Mouse (Mus musculus): ENCODE results near the gene Sugp2. TPM values are rescaled to one million over a fixed set of nuclear protein-coding genes. Genes with fewer than 3 reads are reported as not detected.
A peak's percentile ranks its signal among the peaks of the same experiment; 100 is the strongest.

The Sugp2 gene
- total RNA-seq, 2 experiments from 2014 or later, result 118 to 122 TPM

- DNase-seq (ENCODE audit: low spot score in 2 of 2), result peak in 1 of 2 experiments; percentile 47
- intact Hi-C loops (cut with DNase I), result no loop called here
These were observed 14.8 kb upstream of the Sugp2 start for GRCm38 (mm10) chr8:70219107-70219684.

- no peak for DNase-seq (ENCODE audit: low spot score in 2 of 2)
- intact Hi-C loops (cut with DNase I), result loop anchor here (5.0 kb wide), 1 partner anchor 43 kb away; no protein-coding TSS in a partner anchor
These were observed 13.7 kb upstream of the Sugp2 start for GRCm38 (mm10) chr8:70220236-70220840.

GRCm38 (mm10) chr8:70220911-70221310 is 13.1 kb upstream of the Sugp2 start:
- intact Hi-C loops (cut with DNase I), result loop anchor here (5.0 kb wide), 1 partner anchor 44 kb away; no protein-coding TSS in a partner anchor

GRCm38 (mm10) chr8:70222041-70222440 is 12.0 kb upstream of the Sugp2 start:
- no peak for DNase-seq (ENCODE audit: low spot score in 2 of 2)
- intact Hi-C loops (cut with DNase I), result loop anchor here (5.0 kb wide), 1 partner anchor 45 kb away; no protein-coding TSS in a partner anchor

More at GRCm38 (mm10) chr8:70220911-70221310, 13.1 kb upstream of the Sugp2 start:
- no peak for DNase-seq (ENCODE audit: low spot score in 2 of 2)

GRCm38 (mm10) chr8:70223341-70223740 is 10.7 kb upstream of the Sugp2 start:
- intact Hi-C loops (cut with DNase I), result loop anchor here (5.0 kb wide), 1 partner anchor 46 kb away; no protein-coding TSS in a partner anchor
- no peak for DNase-seq (ENCODE audit: low spot score in 2 of 2)

GRCm38 (mm10) chr8:70227997-70228396 is 6.0 kb upstream of the Sugp2 start:
- intact Hi-C loops (cut with DNase I), result no loop called here
- DNase-seq (ENCODE audit: low spot score in 2 of 2), result no peak

- DNase-seq (ENCODE audit: low spot score in 2 of 2), result no peak
- intact Hi-C loops (cut with DNase I), result no loop called here
These were observed 3.2 kb upstream of the Sugp2 start for GRCm38 (mm10) chr8:70230837-70231236.

GRCm38 (mm10) chr8:70233606-70234005 is 420 bp upstream of the Sugp2 start:
- intact Hi-C loops (cut with DNase I), result loop anchor here (1.0 kb wide), 1 partner anchor 49 kb away; the partner anchor contains the start of gene Homer3
- DNase-seq (ENCODE audit: low spot score in 2 of 2), result no peak

- no peak for DNase-seq (ENCODE audit: low spot score in 2 of 2)
- intact Hi-C loops (cut with DNase I), result loop anchor here (1.0 kb wide), 1 partner anchor 48 kb away; the partner anchor contains the start of gene Homer3
These were observed 729 bp downstream of the Sugp2 start for GRCm38 (mm10) chr8:70234781-70235128.

- no peak for DNase-seq (ENCODE audit: low spot score in 2 of 2)
- intact Hi-C loops (cut with DNase I), result no loop called here
These were observed 3.8 kb downstream of the Sugp2 start for GRCm38 (mm10) chr8:70237842-70238241.

- no peak for DNase-seq (ENCODE audit: low spot score in 2 of 2)
- intact Hi-C loops (cut with DNase I), result no loop called here
These were observed 6.6 kb downstream of the Sugp2 start for GRCm38 (mm10) chr8:70240642-70241041.

- intact Hi-C loops (cut with DNase I), result no loop called here
- no peak for DNase-seq (ENCODE audit: low spot score in 2 of 2)
These were observed 12.6 kb downstream of the Sugp2 start for GRCm38 (mm10) chr8:70246622-70247021.

GRCm38 (mm10) chr8:70247841-70248240 is 13.8 kb downstream of the Sugp2 start:
- intact Hi-C loops (cut with DNase I), result no loop called here
- no peak for DNase-seq (ENCODE audit: low spot score in 2 of 2)

- intact Hi-C loops (cut with DNase I), result no loop called here
- DNase-seq (ENCODE audit: low spot score in 2 of 2), result no peak
These were observed 20.6 kb downstream of the Sugp2 start for GRCm38 (mm10) chr8:70254628-70255027.

GRCm38 (mm10) chr8:70257456-70257855 is 23.4 kb downstream of the Sugp2 start:
- intact Hi-C loops (cut with DNase I), result no loop called here
- no peak for DNase-seq (ENCODE audit: low spot score in 2 of 2)

GRCm38 (mm10) chr8:70258600-70258999 is 24.6 kb downstream of the Sugp2 start:
- DNase-seq (ENCODE audit: low spot score in 2 of 2), result no peak
- intact Hi-C loops (cut with DNase I), result no loop called here

- intact Hi-C loops (cut with DNase I), result no loop called here
- peak in 1 of 2 experiments; percentile 24 for DNase-seq (ENCODE audit: low spot score in 2 of 2)
These were observed 25.0 kb downstream of the Sugp2 start for GRCm38 (mm10) chr8:70259043-70259442.

GRCm38 (mm10) chr8:70267674-70268073 is 33.6 kb downstream of the Sugp2 start:
- intact Hi-C loops (cut with DNase I), result no loop called here
- DNase-seq (ENCODE audit: low spot score in 2 of 2), result no peak

- DNase-seq (ENCODE audit: low spot score in 2 of 2), result no peak
- intact Hi-C loops (cut with DNase I), result no loop called here
These were observed 34.3 kb downstream of the Sugp2 start for GRCm38 (mm10) chr8:70268311-70268710.

GRCm38 (mm10) chr8:70268799-70269565 is 35.0 kb downstream of the Sugp2 start:
- intact Hi-C loops (cut with DNase I), result no loop called here
- peak; percentile 48 to 72 for DNase-seq (ENCODE audit: low spot score in 2 of 2)

Measured in left cerebral cortex, postnatal 25 days (tissue).